Mouse (Mus musculus): Measurements from ENCODE around the gene Fmo9.

The Fmo9 gene

GRCm38 (mm10) chr1:166681745-166682144 lies at the start of gene Fmo9:
TSS of gene Fmo9 (minus strand) at chr1:166681845.
- DNase-seq (ENCODE audit: low spot score): no peak

GRCm38 (mm10) chr1:166730886-166731285 lies 49.2 kb upstream of the Fmo9 start:
- no peak for DNase-seq (ENCODE audit: low spot score)

- DNase-seq (ENCODE audit: low spot score): no peak
Observed at GRCm38 (mm10) chr1:166730215-166730614, 48.6 kb upstream of the Fmo9 start.

GRCm38 (mm10) chr1:166710861-166711260 lies 29.2 kb upstream of the Fmo9 start:
- no peak for DNase-seq (ENCODE audit: low spot score)

GRCm38 (mm10) chr1:166702270-166702912 lies 20.7 kb upstream of the Fmo9 start:
- no peak for DNase-seq (ENCODE audit: low spot score)

GRCm38 (mm10) chr1:166669264-166669663 lies 12.4 kb downstream of the Fmo9 start:
- no peak for DNase-seq (ENCODE audit: low spot score)

GRCm38 (mm10) chr1:166660800-166661199 lies 20.8 kb downstream of the Fmo9 start:
- DNase-seq (ENCODE audit: low spot score): no peak

GRCm38 (mm10) chr1:166647593-166647992 lies 34.1 kb downstream of the Fmo9 start, which contains the start of gene Gm4847:
TSS of gene Gm4847 (minus strand) at chr1:166647693.
- DNase-seq (ENCODE audit: low spot score): no peak

Data from layer of hippocampus, adult 9-10 months (tissue).